Mouse (Mus musculus) layer of hippocampus, adult 9-10 months (tissue): Measurements from ENCODE around the gene Bhlhe23.

Experiments
- DNase-seq: peaks from one replicate; pipeline ENCODE4 v3.0.0; 2022; ENCODE audit warnings: low spot score

Bhlhe23 gene

DNA sequence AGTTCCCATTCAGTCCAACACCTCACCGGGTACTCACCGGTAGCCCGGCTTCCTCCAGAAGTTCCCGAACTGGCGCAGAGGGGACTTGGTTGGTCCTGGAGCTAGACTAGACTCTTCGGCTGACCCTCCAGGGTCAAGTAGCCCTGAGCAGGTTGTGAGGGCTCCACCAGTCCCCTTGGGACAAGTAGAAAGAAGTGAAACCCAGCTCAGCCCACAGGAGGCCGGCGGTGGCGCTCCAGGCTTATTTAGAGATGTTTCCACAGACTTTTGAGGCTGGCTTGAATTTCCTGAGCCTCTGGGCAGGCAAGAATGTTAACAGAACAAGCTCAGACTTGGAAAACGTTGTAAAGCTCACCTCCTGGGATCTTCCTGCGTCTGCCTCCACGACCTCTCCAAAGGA, 1.5 kb downstream of the Bhlhe23 start:
- no peak for DNase-seq

DNA sequence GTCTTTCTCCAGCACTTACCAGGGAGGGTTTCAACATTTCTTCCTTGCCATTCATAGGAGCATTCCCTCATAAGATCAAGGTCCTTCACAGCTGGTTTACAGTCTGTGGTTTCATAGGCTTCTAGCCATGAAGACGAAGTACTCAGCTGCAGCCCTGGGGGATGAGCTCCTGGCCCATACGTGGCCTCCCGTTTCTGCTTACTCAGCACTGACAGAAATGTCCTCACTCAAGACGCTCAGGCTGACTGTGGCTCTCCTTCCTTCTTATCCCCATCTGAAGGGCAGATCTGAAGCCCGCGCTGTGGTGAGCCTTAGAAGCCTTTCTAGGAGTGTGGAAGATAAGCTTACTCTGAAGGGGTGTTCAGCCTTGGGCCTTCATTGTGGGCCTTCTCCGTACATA, 11.0 kb downstream of the Bhlhe23 start:
- no peak for DNase-seq

DNA sequence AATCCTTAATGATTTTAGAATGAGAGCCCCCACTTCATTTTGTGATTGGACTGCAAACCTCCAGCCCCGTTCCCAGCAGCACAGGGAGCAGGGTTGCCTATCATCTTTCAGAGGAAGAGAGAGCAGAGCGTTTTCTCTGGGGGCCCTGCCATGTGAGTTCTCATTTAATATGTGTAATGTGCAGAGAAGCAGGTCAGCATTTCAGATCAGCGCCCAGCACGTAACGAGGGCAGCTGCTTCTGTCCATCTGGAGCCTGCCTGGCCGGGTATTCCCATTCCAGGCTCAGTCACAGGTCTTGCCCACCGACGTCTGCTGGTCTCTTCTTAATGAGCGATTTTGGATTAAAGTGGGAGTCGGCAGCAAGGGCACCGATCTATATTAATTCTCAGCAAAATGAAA, 11.7 kb downstream of the Bhlhe23 start:
- no peak for DNase-seq

DNA sequence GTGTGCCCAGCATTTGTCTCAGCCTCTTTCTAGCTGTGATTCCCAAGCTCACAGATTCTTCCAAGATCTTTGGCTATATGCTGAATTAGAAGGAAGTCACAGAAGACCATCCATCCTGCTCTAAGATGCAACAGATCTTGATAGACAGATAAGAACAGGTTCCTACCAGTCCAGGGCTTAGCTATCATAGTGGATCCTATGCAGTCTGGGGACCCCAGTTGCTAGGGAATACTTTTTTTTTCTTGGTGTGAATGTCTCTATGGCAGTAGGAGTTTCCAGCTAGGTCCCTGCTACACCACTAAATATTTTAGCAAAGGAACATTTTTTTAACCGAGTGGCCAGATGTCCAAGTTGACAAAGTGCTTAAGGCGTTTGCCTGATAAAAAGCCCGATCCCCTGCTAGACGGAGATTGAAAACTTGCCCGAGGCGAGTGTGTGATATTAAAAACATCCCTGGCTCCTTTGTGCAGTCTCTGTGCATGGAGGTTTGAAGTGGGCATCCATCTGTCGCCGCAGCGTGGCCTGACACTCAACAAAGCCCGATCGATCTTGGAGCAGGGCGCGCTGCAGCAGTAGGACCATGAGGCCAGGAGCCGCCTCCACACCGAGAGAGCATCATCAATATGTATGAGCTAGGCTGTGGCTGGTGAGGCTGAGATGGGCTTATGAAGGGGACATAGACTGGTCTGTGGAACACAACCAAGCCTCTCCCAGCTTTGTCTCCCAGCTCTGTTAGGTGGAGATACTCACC, 18.0 kb downstream of the Bhlhe23 start:
- no peak for DNase-seq

DNA sequence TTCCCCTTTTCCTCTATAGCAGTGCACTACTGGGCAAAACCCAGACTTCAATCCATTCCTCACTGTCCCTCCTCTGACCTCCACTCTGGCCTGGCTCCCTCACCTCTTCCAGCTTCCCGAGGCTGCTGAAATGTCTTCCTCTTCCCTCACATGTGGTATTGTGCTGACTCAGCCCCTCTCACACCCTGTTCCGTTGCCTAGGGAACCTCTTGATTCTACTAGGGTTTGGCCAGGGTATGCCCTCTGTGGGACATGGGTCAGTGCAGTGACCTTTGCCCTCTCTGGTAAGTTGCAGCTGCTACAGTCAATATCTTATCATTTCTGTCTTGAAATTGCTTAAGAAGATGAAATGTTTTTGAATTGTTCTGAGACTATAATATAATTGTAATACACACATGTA, 19.9 kb downstream of the Bhlhe23 start:
- DNase-seq, result no peak

DNA sequence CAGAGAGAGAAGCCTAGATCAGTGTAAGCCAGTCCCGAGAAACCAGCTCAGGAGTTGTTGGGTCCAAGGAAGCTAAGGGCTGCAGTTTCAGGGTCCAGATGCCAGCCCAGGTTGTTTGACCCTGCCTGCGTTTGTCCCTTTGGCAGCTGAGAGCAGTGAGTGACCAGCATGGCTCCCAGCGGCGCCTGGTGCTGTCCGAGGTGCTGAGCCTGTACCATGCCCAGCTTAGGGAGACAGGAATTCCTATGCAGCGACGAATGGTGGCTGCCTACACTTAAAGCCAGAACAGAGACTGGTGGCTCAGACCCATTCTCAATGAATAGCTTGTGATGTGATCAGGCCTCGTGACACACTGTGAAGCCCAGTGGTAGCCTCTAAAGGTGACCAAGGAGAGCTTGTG, 20.8 kb downstream of the Bhlhe23 start:
- DNase-seq, result no peak

DNA sequence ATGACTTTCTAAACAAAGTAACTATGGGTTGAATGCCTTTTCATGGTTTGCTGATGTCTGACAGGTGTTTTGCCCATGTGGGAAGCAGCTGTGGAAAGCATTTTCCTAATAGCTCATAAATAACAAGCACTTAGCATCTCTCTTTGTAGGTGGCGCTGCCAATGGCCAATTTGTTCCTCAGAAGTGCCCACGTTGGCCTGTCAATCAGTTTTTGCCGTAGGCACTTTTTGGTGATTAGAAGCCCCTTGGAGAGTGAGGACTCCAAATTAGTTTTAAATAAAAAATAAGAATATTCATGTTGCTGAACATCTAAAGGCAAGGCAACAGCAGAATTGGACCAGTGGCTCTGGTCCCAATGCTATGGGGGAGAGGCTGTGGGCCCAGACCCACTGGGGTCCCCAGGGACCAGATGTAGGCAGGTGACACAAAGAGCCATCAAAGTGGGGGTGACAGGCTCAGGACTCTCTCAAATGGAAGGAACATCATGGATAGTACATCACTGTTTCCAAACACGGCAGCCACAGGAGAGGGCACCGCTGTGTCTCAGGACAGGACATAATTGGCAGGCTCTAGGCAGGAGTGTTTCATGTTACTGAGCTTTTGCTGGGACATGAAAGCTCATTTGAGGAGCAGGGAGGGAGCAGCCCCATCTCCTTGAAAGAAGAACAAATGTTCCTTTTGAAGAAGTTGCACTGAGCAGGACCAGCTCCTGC, 21.6 kb downstream of the Bhlhe23 start:
- DNase-seq, result no peak

DNA sequence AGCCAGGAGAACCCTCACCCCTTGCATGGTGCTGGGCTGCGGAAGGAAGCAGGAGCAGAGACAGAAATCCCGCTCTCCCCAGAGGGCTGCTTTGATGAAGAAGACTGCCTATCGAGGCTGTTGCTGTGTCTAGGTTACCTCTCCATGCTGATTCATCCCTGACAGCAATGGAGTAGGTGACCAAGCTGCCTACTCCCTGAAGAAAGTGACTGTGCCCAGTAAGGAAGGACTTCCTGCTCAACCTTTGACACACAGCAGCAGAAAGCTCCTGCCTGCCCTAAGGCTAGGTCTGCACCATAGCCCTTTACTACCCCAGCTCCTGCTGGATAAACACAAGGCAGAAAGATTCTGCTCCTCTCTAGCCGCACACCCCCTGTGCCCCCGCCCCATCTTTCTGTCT, 27.8 kb downstream of the Bhlhe23 start:
- DNase-seq, result no peak

DNA sequence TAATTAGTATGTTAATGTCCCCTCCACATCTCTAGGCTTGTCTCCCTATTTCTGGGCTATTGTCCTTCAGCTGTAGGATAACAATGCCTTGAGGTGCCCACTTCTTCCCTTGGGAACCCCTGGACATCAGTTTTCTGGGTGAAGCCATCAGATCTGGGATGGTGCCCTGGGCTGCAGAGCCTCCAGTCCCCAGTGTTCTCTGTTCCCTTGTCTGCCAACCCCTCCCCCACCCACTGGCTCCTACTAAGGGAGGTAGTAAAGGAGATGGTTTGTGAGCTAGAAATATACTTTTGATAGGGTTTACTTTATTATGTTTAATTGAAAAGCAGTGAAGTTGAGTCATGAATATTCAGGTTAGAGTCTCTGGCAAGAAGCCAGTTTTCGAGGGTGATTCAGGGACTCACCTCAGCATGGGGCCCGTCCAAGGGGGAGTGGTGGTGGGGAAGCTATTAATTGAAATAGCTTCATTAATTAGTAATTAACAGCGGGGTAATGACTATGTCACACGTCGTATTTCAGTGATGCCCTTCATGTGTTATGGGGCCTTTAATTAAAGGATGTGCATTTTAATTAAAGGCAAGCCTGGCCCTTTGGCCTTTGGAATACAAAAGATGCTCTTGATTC, 30.0 kb downstream of the Bhlhe23 start:
- DNase-seq, result no peak

DNA sequence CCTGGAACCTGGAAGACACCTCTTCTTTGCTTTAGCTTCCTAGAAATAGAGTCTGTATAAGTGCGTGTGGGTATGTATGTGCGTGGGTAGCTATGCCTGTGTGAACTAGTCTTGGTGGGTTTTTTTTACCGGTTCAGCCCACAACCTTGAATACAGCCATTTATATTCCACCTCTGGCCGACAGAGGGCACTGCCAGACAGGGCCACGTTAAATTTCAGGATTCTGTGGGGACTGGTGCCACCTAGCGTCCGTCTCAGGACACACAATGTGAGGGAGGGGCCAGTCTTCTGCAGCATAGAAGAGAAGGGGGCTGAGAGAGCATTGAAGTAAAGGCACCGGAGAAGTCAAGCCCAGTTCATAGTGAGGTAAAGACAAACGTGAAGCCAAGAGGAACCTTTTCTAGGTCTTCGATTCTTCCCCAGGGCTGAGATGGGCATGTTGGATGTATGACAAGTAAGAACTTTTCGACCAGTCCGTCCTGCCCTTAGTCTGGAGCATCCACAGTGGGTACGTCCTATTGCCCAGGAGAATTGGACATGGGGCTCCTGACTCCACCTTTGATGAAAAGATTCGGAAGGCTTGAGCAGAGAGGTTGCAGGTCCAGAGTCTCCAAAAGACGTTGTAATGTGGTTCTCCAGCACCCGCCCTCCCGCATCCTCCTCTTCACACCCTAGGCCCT, 31.3 kb downstream of the Bhlhe23 start:
- peak; percentile 79 for DNase-seq

DNA sequence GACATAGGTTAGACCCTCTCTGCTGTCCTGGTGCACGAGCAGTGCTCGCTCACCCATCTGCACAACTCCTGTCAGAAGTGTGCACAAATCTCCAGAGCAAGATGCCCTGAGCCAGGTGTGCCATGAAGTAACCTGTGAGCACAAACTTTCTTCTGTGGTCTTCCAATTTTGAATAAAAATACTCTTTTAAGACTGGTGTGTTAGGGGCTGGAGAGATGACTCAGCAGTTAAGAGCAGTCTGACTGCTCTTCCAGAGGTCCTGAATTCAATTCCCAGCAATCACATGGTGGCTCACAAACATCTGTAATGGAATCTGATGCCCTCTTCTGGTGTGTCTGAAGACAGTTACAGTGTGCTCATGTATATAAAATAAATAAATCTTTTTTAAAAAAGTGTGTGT, 33.4 kb downstream of the Bhlhe23 start:
- DNase-seq, result no peak

DNA sequence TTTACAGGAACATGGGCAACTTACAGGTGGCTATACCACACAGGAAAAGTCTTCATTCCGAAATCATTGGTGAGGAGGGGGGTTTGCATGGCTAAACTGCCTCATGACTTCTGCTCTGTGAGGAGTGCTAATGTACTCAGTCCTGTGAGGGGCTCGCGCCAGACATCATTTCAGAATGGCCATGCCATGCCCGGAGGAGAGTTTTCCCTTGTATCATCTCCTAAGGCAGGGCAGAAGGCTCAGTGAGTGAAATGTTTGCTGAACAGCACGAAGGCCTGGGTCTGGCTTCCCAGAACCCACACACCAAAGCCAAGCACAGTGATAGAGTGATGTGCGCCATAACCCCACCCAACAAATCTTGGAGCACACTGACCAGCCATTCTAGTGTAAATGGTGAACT, 33.9 kb downstream of the Bhlhe23 start:
- DNase-seq, result no peak

DNA sequence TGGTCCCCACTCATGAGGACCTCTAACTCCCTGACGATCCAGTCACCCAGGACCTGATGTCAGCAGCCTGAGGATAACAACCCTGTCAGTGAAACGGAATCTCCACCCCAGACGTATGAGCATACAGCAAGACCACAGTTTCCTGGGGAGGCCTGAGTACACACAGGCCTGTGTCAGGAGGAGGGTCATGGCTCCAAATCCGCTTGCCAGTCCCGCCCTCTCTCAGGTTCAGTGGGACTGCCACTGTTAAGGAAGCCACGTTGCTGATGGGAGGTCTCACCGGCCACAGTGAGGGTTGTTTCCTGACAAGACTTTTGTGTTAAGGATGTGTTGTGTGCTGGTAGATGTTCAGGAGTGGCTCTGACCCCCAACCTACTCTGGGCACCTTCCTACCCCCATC, 35.3 kb downstream of the Bhlhe23 start:
- no peak for DNase-seq

DNA sequence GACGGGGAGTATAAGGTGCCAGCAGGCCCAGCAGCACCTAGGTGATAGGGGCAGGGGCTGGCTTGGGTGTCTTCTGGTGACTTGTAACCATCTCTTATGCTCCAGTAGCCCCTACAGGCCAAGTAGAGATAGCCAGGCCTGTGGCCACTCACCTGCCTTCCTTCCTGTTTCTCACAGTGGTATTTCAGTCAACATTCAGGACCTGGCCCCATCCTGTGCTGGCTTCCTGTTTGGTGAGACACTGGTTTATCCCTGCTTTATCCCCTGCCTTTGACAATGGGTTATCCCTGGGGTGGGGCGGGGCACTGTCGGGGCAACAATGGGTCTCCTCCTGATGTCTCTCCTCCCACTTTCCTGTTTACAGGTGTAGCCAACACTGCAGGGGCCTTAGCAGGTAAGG, 36.4 kb downstream of the Bhlhe23 start:
- DNase-seq, result no peak

DNA sequence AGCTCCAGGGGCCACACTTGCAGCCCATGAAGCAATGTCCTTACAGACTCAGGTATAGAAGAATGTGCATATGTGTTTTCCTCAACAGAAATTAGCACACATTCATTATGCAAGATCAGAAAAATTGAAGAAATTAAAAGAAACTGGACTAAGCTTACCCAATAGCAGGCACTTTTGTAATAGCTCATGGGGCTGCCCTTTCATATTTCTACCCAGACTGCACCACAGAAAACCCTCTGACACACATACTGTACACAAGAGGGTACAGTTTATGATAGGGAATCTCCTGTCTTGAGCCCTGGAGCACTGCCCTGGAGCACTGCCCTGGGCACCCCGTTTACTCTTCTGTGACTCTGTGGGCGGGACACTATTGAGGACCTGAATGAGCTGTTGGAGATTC, 38.7 kb downstream of the Bhlhe23 start:
- DNase-seq, result no peak

DNA sequence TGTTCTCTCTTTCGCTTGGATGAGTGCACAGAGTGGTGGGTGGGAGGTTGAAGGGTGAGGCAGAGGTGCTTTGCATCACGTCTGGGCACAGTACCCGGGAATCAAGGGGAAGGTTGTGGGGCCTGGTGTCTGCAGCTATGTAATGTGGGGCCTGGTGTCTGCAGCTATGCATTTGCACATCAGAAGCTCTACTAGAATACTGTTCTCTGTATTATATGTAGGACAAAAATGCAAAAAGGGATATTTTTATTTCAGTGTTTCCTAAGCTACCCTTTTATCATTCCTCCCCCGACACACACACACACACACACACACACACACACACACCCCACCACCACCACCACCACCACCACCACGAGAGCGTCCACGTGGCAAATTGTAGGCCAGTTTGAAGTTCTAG, 41.5 kb downstream of the Bhlhe23 start:
- no peak for DNase-seq

DNA sequence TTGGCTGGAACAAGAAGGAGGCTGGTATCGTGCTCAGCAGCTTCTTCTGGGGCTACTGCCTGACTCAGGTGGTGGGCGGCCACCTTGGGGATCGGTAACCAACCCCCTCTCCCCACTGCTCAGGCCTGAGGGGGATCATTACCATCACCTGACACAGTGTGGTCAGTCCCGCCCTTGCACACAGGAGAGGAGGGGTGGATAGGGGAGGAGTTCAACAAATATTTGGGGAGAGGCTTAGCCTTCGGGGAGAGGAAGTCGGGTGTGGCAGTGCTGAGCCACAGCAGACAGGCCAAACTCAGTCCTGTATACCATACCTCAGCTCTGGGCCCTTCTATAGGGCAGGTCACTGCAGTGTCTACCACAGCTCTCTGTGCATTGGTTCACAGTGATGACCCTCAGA, 44.7 kb downstream of the Bhlhe23 start:
- no peak for DNase-seq

DNA sequence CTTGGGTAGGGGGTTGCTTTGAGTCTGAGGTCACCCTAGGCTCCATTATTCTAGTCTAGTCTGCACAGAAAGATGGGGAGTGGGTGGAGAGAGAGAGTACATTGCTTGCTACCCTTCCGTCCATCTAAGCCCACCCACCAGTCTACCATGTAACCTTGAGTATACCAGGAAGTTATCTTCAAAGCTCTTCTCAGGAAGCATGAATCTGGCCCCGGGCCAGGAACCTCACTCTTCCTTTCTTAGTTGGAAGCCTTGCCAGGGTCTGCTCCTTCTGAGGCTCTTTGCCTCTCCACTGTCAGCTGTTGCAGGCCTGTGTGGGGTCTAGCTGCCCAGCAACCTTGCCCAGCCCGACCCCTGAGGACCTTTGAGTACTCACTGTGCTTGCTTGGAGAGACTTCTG, 45.7 kb downstream of the Bhlhe23 start:
- DNase-seq, result no peak

DNA sequence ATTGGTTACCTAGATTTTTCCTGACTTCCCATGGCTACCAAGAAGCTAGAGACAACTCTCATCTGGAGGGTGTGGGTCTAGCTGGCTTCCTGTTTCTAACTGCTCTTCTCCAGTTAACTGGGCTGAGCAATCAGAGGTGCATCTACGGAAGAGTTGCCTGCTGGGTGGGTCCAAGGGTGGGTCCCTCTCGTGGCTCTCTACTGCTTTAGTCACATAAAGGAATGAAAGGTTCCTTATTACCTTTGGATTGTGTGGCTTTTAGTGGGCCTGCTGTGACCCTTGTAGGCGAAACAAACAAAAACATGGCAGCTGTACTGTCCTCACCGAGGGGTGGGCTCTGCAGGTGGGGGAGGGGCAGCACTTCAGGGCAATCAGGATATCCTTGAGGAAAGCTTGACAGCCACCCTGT, 49.1 kb downstream of the Bhlhe23 start:
- no peak for DNase-seq

DNA sequence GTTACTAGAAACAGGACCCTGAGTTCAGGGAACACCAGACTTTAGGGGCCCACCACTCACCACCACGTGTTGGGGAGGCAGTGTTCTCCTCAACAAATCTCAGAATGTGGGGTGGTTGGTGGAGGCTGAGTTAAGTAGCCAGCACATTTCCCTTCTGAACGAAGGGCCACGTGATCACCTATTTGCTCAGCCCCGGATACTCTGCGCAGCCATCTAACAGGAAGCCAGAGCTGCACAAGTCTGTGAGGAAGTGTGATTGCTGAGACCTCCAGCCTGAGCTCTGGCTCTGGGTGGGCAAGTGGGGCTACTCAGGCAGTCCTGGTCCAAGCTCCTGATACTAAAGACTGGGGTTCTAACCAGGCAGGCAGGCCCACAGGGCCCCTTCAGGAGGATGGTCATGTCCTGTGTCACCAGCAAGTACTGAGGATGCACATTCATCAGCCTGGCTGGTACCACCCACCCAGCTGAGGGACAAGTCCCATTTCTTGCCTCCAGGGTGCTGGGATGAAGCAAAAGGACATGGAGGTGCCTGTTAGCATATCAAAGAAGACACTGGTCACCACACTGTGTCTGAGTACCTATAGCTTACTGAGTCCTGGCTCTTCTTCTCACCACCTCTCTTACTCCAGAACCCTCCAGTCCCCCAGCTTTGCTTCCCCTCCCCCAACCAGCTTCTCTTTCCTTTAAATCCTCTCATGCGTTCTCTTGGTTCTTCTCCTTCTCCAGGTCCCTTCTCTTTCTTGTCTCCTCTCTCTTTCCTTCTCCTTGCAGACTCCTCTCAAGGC, 49.9 kb downstream of the Bhlhe23 start:
- no peak for DNase-seq

DNA sequence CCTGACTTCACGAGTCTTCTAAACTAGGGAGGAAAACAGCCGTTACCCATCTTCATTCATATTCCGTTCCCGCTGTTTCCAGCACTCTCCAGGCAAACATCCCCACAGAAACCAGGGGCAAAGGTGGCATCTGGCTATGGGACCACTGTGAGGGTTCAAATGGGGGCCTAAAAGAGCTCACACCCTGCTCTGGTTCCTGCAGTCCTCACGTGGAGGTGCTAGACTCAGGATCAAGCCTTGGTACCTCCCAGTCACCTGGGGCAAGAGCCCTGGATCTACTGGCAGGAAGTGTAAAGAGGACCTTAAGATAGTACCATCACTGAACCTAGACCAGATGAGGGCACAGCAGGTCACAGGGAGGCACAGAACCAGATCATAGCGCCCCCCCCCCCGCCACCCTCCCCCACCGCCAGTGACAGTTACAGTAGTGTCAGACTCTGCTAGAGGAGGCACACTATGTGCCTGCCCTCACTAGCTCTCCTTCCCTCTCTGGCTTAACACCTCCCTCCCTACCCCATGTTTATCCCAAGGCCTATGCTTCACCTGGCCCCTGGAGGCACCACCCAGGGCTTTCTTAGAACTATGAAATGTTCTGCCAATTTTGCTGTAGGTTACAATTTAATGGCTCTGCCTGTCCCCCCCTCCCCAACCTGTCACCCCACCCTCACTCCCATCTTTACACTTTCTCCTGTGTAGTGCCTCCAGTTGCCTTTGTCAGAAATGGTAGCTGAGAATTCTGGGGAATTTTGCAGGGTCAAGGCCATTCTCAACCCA, 50.7 kb downstream of the Bhlhe23 start:
- no peak for DNase-seq
